Mouse (Mus musculus) layer of hippocampus, postnatal 10 days (tissue): ENCODE results near the gene Dscam. TPM values are rescaled to one million over a fixed set of nuclear protein-coding genes. Genes with fewer than 3 reads are reported as not detected.
"Not testable (repeated sequence)": the region's sequence is repeated elsewhere in the genome, so short reads cannot be mapped to it uniquely, and the experiment has no call there.

Experiments
- DNase-seq, 2 experiments: peaks; one replicate each; pipeline ENCODE4 v3.0.0; 2021; ENCODE audit warnings: low spot score in 2 of 2
- total RNA-seq, 2 experiments: library from RNA; stranded (reverse); gene quantifications; 2 replicates each; pipeline ENCODE4 v1.2.3; 2021

The Dscam gene
- total RNA-seq, 2 experiments from 2014 or later = 43.0 to 45.4 TPM

DNA sequence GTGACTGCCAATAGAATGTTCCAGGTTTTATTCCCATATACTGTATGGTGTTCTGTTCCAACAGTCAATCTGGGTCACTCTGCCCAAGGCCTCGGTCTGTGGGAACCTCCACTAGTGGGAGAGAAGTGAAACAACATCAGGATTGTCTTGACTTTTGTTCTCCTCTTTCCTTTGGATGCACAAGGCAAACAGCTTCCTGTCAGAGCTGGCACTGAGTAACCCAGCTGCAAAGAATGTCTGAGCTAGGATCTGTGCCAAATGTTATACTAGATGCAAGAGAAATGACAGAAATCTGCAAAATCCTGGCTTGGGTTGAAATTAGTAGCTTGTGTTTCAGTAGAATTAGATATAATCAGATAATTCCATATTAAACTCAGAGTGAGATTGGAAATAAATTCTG is 282.5 kb downstream of the Dscam start:
- no peak for DNase-seq

DNA sequence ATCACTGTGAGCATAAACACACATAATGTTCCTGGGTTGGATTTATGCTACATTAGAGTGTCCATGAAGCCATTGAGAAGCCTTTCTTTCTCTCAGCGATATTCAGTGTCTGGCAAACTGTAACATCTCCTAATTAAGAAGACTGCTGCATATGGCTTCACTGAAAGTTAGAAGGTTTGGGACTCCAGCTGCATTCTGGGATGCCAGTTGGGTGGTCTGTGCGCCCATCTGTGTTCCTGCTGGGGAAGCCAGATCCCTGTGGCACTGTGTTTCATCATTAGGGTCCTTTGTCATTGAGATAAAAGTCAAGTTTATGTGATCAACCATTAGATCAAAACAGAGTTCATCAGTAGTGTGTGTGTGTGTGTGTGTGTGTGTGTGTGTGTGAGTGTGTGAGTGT is 284.7 kb downstream of the Dscam start:
- peak; percentile 59 to 62 for DNase-seq

DNA sequence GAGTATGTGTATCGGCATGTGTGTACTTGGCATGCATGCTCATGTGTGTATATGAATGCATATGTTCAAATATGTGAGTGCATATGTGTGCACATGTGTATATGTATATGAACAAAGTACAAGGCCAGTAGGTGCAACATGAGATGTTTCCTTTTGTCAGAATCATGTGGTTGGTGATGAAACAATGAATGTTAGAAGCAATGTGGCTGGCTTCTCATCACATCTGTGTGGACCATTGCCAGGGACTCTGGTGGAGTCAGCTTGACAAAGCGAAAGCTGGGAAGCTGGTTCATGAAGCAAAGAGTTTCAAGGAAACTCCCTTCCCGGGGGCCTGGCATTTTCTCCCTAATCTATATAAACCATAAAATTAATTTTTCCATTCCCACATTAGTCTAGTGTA is 286.0 kb downstream of the Dscam start:
- DNase-seq = not testable (repeated sequence)

DNA sequence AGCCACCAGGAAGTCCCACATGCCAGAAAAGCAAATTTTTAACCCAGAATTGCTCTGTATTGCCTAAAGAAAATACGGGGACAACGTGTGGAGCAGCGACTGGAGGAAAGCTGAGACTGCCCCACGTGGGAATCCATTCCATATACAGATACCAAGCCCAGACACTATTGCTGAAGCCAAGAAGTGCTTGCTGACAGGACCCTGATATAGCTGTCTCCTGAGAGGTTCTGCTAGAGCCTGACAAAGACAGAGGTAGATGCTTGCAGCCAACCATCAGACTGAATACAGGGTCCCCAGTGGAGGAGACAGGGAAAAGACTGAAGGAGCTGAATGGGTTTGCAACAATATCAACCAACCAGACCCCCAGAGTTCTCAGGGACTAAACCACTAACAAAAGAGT is 293.3 kb downstream of the Dscam start:
- no peak for DNase-seq

DNA sequence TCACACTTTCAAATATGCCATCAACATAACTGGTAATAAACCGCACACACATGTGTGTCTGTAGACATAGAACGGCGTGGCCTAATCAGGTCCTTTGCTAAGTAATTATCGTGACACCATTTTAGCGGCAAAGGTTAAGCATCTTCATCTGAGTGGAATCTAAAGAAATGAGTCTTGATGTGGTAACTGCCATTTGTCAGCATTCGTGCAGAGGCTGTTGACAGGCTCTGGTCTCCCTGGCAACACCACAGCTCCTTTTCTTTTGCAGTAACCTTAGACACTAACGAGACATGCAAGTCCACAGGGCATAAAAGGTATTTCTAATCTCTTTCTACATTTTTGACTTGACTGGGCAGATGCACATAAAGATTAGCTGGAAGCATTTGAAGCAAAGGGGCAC is 297.8 kb downstream of the Dscam start:
- no peak for DNase-seq

DNA sequence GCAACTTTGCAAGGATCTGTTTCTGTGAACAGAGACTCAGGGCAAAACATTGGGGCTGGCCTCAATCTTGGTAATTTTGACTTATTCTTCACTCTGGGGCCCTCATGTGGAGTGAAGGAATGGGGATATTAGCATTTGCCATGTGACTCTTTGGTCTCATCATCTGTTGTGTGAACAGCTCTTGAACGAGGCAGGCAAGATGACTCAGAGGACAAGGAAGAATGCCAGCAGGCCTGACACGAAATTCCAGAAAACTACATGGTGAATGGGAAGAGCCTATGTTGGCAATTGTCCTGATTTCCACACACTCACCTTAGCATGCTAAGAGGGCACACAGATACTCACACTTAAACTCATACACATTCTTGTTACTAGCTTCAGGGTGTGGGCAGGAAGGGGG is 313.0 kb downstream of the Dscam start:
- no peak for DNase-seq

DNA sequence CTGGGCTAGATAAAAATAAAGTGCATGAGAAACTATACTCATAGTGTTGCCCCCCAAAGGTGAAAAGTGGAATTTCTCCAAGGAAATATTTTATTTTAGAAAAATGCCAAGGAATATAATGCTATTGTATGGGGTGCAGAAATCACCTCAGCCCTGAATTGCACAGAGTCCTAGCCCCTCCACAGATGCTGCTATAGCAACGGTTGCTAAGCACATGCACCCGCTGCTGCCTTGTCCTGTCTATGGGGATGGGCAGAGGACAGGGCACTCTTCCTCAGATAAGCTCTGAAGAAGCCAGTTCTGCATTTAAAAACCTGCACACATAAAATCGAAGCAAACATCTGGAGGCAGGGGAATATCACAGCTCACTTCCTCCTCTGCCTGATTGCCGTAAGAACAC is 315.5 kb downstream of the Dscam start:
- DNase-seq = no peak

DNA sequence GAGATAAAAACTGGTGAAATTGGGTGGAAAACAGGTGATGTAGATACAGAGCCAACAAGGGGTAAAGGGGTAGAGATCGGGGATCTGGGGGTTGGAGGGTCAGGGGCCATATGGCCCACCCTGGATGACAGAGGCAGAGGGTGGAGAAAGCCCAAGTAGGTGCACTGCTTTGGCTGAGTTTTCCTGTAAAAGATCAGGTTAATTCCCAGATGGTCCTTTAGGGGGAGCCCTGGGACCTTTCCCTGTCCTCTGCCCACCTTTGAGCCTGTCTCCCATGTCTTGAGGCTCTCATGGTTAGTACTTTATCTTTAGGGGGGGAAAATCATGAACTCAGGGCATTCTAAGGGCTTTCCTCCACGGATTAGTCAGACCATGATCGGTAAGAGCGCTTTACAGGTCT is 318.2 kb downstream of the Dscam start:
- DNase-seq = peak in 1 of 2 experiments; percentile 58

DNA sequence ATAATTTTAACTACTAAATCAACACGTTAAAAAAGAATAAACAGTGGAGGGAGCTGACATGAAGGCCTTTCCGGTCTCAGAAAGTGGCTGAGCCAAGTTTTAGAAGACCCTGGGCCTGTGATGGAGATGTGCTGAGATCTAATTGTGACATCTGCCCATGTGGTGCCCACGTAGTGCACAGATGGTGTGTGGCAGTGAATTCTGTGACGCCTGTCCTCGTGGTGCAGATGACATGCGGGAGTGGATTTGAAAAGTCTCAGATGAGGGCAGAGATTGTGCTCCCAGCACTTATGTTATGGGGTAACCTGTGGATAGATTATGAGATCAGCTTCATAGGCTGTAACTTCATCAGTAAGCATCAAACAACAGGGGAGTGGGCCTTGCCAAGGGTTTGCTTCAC is 321.6 kb downstream of the Dscam start:
- no peak for DNase-seq

DNA sequence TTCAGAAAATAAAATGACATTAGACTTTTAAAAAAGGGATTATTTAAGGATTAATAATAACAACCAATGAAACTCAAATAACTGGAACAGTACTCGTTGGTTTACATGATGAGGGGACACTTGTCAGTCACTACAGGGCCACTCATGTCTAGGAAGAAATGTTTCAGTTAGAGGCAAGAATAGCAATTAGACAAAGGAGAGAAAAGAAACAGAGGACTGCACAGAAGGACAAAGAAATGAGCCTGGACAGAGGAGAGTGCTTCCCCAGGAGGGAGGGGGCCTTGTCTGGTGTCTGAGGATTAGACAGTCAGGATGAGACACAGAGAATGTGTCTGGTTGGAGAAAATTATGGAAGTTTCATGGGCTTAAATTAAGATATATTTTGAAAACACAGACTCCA is 324.0 kb downstream of the Dscam start:
- DNase-seq = no peak

DNA sequence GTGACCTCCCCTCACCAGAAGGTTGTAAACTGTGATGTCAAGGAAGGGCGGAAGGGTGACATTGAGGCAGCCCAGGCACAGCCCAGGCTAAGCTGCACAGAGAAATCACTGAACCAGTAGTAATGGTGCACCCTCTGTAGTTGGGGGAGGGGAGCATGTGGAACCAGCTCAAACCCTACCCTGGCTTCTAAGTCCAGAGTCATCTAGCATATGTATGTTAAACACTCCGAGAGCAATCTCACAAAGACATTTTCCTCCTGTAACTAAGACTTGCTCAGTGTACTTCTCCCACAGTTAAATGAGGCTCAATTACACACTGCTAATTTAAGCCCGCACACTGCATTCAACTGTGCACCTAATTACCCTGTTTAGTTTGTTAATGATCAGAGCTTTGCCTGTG is 324.4 kb downstream of the Dscam start:
- DNase-seq = no peak

DNA sequence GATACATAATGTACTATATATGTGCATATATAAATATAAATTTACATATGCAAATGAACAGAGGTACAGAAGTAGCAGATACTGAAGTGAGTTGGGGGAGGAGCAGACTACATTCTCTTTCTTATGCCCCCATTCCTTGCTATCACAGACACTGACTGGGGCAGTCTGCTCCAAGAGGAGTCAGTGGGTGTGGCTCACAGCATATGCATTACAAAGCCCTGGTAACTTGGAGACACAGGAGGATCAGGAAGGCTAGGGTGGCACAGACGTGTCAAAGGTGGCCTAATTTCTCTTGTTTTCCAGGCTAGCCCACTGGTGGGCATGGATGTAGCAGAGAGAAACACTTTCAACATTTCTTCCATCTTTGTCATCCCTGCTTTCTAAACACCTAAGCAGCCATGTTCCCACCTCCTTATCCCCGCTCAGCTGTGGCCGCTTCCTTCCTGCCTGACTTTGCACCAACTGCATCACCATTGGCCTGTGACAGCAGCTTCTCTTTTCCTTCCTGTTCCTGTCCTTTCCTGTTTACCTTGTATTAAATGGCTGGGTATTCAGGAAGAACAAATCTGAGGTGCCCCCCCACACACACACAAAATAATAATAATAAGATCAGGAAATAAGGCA is 325.0 kb downstream of the Dscam start:
- no peak for DNase-seq

DNA sequence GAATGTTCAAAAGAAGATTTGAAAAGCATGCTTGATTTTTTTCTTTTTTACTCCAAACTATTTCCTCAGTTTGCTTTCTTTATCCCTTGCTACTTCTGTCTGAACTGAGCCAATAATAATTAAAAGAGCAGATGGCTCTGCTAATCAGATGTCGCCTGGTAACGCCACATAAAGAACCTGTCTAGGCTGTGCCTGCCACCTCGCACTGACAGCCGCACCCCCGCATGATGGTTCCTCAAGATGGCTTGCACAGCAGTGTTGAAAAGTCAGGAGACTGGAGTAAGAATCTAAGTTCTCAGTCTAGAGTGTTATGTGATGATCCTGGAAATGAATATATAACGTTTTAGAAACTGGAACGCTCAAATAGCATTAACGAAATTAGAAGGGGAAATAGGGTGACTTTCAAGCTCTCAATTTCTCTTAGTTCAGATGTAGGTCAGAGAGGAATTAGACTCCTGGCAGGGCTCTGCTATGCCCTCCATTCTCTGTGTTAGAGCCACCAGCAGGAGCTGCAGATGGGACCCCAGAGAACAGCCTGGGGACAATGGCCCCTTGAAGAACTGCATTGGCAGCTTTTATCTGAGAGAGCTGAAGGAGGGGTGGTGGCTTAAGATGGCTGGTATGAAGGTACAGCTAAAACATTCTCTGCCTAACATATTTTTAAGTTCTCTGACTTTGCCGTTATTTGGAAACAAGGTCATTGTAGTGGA is 326.7 kb downstream of the Dscam start:
- DNase-seq = peak in 1 of 2 experiments; percentile 34

DNA sequence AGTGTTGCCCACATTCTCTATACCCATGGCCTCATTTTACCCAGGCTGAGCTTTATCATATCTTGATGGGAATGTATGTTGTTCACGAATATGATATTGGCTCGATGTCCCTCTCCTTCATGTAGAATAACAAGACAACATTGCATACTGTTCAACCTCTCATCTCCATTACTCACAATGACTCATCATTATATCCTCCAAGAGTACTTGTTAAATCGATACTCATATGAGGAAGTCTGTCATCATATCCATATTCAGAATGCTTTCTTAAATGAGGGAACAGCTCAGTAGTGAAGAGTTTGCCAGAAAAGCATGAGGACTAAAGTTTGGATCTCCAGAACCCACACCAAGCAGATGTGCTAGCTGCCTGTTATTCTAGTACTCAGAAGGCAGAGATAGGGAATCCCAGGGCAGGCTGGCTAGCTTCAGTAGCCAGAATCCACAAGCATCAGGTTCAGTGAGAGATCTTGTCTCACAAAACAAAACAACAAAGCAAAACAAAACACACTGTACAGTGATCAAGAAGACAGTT is 327.7 kb downstream of the Dscam start:
- DNase-seq = no peak

DNA sequence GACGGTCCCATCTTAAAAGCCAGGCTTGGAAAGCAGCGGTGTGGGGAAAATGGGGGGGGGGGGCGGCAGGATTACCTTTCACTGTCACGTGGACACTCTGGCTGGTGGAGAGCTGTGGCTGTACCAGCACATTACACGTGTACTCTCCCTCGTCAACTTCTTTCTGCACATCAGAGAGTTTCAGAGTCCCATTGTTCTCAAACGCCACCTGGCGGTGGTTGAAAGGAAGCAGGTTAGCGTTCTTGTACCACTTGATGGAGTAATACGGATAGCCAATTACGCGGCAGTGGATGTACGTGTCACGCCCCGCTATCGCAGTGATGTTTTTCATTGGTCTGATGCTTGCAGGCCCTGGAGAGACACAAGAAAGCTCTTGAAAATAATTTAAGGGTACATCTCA is 350.9 kb downstream of the Dscam start:
- peak; percentile 75 to 76 for DNase-seq

DNA sequence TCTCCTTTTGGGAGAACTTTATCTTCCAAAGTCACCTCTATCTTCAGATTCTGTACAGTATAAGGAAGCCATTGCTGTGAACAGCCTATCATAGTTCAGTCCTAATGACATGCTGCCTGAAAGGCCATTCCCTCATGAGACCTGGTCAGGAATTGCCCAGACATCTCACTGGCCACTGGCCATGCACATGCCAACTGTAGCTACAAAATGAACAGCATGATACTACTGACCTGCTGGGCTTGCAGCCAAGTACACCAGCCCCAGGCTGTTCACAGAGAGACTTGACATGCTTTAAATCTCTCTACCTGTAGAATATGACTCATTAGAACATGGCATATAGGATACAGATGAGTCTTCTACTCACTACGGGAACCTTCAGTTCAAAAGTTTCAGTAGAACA is 364.3 kb downstream of the Dscam start:
- no peak for DNase-seq

DNA sequence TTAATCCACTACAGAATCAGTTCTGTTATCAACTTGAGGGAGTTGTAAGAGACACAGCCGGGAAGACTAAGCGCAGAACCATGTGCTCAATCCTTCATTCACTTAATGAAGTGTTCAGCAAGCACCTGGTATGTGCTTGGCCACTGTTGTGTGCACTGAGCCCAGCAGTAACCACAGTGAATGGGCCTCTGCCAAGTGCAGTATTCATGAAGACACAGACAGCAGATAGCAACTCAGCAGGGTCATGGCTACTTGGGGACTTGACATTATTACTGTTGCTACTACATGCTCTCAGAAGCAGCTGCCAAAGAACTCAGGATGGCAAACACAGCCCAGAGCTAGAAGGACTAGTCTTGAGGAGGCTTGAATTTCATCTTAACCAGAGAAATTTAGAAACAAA is 367.9 kb downstream of the Dscam start:
- no peak for DNase-seq

DNA sequence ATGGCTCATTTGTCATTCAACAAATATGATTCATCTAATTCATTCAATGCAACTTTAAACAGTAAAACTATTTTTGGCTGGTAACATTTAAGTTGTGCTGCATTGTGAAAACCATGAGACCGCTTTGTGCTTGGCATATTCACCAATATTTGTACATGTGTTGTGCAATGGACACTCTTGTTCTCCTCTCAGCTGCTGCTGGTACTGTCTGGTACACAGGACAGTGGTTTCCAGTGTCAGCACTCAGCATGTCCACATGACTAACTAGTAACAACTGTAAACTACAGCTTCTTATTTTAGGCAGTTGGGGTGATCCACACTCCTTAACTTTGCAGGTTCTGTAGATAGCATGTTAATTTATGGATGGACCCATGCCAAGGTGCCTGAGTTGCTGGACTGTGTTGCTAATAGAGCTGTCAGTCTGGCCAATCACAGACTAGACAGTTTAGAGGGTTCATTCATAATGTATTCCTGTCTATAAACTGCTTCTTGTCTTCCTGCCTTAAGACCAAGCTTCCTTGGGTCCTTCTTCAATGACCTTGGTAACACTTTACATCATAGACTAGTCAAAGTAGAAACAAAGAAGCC is 368.8 kb downstream of the Dscam start:
- no peak for DNase-seq

DNA sequence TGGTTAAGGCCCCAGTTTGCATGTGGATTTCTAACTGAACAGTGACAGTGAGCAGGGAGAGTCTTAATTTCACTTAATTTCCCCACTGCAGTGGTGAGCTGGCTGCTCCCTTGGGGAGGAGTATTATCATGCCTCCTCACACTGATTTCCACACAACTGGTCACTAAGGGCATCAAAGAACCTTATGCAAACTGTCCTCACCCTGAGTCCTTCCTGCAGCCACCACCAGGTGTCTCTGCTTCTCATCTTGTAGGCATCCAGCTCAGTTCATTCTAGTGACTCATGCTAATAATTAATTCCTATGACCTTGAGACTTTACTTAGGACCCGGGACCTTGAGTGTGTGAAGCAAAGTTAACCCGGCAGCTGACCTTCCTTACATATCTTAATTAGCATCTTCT is 375.1 kb downstream of the Dscam start:
- peak; percentile 33 to 45 for DNase-seq

DNA sequence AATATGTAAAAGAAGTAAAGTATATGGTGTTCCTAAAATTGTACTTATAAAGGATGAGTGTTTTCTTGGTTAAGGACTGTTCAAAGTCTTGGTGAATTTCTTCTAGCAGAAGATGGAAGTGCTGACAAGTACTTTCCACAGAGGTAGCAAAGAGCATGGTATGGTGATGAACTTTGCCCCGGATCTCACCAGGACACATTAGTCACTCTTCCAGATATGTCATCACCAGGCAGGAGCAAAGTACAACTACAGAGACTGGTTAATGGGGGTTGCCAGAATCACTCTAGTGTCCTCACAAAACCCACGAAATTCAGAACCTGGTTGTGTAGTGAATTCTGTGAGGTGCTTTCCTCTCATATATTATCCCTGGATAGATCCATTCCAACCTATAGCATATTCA is 379.2 kb downstream of the Dscam start:
- no peak for DNase-seq

DNA sequence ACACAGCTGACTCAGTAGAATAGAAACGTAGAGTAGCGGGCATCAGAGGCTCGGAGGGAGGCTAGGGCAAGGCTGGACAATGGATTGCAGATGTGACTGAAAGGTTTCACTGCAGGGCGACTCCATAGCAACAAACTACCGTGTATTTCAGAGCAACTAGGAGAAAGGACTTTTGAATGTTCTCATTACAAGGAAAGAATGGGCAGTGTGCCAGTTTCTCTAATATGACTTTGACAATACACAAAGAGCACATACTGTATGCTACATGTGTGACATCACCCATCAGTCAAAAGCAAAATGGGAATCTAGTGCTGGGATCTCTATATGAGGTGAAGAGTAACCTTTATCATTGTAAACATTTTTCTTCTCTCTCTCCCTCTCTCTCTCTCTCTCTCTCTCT is 382.3 kb downstream of the Dscam start:
- no peak for DNase-seq

DNA sequence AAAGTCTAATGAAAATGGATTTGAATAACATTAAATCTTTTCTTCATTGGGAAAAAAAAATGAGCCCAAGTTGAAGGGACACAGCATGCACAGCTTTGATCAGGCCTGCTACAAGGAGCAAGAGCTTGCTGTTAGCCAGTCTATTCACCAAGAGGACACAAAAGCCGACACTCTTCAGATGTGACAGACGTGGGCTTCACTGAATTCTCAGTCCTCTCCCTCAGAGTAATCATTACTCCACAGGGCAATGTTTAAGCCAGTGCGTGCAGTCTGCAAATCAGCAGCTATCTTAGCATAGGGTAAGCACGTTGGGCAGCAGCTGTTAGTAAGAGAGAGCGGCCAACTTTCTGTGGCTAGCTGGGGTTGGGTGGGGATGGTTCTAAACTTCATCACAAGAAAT is 391.5 kb downstream of the Dscam start:
- no peak for DNase-seq

DNA sequence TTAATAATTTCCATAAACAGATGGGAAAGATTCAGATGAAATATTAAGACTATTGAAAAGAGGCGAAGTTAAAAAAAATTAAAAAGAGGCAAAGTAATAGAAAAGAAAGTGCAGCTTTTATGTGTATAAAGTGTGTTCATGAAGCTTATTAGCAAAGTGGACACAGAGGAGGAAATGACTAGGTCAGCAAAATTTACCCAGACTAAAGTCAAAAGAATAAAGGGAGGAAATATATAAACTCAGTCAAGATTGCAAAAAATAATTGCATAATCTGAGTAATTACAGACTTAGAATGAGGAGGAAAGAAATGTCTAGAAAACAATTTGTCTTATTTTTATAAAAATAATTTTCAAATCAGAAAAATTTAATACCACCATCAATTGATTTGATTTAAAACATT is 396.3 kb downstream of the Dscam start:
- no peak for DNase-seq
